Mouse (Mus musculus): ENCODE results near the gene P2ry2.

- TF ChIP-seq CTCF (IDR thresholded peaks at IDR 0.05; ENCODE audit: low read depth, low read length): no peak
- no peak for TF ChIP-seq POLR2A (IDR thresholded peaks at IDR 0.05; ENCODE audit: extremely low read depth, insufficient read depth, low read length)
Measured at GRCm38 (mm10) chr7:101031234-101031633, 18.6 kb upstream of the P2ry2 start.

All from liver, adult 2 months (tissue).